Mouse (Mus musculus) kidney, postnatal 25 days (tissue): ENCODE measurements at regions not wholly inside any gene's neighbourhood (a gene's known extent, or its start where the extent isn't known, plus 50 kb on each side); places are given as distances from the start of the nearest gene placed in this dataset.

Experiments used
- DNase-seq, 2 experiments: peaks; one replicate each; pipeline ENCODE4 v3.0.0; 2021; ENCODE audit warnings: mixed read lengths in 2 of 2

DNA sequence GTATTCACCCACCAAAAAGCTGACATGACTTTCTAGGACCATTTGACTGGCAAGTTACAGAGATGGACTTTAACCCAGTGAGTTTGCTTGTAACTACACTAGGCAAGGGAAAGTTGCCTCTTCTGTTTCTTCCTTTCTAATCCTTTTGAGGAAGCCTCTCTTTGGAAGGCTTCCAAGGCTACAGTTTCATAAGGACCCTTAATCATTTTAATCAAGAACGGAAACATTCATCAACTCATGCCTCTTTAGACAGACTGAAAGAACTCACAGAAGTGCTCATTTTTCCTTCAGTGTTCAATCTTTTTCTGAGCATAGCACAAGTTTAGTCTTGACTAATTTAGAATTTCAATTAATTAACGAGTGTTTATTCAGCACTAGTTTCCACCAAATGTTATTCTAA is 84.2 kb downstream of the Ddx1 start:
- DNase-seq, result peak in 1 of 2 experiments; percentile 20

DNA sequence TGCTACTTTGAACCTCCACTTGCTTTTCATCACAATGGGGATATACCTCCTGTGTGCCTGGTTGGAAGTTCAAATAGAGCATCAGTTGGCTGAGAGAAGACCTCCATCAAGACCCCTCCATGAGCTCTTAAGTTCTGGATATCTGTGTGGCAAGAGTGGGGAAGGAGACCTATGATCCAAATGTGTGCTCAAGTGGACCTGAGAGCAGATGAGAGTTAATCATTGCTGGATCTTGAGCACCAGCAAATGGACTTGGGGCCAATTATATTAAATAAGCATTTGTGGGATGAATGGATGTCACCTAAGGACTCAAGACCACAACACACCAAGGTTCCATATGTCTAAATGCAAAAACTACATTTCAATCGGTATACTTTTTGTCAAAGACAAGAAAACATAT is 88.0 kb downstream of the Ddx1 start:
- no peak for DNase-seq

DNA sequence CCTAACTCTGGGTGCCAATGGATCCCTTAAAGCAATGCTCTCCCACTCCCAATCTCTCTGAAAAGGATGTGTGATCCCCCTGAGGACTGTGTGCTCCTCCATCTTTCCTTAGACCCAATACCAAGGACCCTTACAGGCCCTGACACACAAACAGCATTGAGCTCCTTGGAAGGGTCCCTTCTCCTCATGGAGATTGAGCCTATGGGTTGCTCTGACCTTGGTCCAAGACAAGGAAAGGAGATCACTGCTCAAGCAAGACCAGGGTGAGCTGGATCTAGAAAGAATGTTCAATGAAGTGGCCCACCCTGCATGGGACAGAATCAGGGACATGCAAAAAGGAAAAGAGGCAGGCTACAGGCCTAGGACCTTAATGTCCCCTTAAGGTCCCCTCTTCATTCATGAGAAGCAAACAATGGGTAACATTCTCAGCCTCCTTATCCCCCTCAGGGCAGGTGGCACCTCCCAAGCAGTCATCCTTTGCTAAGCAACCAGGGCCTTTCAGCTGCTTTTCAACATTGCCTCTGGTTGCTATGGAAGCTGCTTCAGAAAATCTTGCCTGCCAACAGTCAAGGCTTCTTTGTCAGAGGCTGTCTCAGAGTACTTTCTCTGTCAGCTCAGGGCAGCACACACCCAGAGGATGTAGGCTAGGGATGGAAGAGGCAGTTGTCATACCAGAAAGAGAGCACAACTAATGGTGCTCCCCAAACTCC is 89.5 kb downstream of the Ddx1 start:
- no peak for DNase-seq

DNA sequence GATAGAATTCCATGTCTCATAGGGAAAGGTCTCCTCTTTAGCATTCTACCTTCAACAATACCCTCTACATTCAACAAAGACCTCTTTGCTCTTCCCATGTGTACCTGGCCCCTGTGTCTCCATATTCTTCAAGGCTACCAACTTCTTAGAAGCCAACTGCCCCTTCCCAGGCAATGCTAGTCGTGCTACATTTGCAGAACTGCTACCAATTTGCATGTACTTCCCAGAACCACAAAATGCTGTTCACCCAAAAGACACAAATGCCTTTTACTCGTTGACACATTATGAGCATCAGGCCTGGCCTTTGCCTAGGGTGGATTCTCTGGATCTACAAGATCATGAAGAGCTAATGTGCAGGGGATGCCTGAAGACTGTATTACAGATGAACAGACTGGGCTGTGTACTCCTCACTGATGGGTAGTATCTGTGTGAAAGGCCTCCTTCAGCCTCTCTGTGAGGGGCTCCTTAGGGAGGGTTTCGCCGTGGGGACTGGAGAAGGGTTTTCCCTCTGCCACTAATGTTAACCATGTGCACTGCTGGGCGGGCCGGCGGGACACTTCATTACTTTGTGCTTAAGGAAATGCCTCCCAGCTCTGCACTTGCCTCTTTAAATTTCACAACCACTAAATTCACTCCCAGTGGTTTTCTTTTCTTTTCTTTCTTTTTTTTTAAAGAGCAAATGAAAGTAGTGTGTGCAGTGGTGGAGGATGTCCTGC is 91.2 kb downstream of the Ddx1 start:
- no peak for DNase-seq

DNA sequence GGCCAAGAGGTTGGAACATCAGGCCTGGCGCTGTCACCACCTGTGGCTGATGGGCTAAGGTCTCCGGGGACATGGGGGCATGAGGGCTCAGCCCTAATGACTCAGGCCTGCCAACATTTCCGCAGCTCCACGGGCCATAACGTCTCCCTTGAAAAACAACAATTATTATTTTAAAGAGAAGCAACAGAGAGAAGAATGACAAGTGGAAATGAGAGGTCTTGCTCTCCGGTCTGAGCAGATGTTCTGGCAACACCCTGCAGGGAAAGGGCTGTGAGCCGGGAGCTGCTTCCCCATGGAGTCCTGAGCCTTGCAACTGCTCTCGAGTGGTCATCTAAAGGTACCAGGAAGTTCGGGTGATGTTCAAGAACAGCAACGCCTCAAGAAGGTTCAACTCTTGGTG is 91.9 kb downstream of the Ddx1 start:
- peak; percentile 17 to 52 for DNase-seq

DNA sequence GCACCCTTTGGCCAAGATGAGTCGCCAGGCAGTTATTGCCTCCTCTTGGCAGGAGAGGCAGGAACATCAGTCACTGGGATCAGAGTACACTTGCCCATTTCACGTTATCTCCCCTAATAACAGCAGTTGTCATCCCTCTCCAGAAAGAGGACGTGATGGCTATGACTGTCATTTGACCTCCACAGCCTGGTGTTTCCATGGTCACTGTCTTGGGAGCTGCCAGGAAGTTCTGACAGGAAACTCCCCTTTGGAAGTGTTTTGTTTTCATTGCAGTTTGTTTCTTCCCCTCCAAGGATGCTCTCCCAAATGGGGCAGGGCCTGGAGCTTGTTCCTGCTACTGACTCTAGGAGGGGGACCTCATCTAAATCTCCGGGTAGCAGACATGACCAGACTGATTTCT is 98.3 kb downstream of the Ddx1 start:
- peak; percentile 28 to 54 for DNase-seq

DNA sequence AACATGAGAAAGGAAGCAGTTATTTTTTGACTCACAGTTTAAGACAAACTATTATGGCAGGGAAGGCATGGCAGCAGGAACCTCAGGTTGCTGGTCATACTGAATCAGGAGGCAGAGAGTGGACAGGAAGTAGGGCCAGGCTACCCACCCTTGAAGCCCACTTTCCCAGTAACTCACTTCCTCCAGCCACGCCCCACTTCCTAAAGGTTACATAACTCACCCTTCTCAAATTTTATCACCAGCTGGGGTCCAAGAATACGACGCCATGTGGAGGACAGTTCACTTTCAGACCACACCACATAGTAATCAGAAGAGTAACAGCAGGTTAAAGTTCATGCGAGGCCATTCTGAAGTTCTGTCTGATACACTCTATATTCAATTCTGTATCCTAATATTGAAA is 101.8 kb downstream of the Ddx1 start:
- DNase-seq, result no peak

DNA sequence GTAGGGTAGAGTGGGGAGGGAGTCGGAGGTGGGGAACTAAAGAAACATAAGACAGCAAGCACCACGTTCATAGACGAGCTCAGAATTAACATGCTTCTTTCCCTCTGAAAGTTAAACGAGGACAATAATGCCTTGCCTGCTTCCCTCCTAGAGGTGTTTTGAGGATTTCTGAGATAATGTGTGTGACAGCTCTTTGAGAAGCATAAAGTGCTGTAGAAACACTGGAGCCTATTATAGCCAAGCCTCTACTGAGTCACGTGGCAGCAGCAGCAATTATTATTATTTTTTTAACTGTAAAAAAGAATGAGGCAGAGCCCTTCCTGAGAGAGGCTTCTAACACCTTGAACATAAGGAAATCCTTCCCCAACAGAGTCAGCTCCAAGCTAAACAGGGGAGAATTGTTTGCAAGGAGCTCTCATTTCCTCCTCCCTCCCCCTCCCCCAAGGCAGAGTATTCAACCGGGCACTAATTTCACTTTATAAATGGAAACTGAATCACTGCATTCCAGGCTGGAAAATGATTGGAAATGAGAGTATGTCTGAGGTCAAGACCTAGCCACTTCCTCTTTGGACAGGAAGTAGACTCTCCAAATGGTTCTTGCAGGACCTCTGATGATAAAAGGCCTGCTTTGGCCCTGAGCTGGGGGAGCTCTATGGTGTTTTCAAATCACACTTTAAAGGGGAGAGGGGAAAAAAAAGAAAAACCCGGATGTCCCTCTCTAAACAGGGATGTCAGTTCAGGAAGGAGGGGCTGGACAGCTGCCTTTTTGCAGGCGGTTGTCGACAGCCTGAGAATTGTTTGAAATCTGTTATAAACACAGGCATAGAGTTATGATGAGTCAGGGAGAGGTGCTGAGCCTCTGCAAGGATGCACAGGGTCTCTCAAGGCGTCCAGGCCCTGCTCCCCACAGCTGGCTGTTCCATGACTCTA is 103.6 kb downstream of the Ddx1 start:
- peak; percentile 74 to 75 for DNase-seq

DNA sequence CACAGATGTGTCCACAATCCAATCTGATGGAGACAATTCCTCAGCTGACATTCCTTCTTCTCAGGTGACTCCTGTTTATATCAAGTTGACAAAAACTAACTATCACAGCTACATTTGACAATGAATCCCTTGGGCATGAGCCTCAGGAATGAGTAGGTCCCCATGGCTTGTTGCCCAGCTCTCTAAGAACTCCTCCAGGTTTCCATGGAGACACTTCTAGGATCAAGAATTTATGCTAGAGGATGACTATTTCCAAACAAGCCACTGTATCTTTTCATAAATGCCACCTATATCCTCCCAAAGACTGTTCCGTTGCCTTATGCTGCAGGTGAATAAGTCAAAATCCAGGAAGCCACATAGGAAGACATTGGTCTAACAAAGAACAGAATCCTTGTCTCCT is 104.3 kb downstream of the Ddx1 start:
- DNase-seq, result no peak

DNA sequence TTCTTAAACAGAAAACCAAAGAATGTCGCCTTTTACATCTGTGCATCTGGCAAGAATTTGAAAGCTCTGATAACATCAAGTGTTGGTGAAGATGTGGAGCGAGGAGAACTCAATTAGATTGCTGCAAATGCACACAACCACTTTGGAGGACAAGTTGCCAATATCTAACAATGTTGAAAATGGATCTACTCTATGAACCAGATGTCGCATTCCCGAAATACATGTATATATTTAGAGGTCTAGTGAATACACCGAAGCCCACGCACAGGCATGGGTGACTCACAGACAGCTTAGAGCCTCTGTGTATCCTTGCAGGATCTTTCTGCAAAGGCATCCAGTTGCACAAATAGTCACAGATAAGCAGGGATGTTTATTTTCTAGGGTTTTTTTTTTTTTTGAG is 108.4 kb downstream of the Ddx1 start:
- no peak for DNase-seq

DNA sequence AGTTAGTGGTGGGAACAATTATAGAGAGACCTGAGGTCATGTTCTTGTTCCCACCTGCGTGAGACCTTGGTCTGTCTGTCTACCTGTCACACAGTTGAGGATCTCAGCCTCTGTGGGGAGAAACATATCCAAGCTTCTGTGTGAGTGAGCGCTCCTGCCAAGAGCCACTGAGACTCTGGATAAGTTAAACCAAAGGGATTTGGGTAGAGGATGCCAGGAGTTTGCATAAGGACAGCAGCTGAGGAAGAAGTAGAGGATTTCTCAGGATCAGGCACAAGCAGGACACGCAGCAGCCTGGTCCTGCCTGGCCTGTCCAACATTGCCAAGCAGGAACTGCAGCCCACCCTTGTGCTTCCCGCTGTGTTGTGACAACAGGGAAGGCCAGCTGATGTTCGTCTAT is 109.8 kb downstream of the Ddx1 start:
- DNase-seq, result no peak

DNA sequence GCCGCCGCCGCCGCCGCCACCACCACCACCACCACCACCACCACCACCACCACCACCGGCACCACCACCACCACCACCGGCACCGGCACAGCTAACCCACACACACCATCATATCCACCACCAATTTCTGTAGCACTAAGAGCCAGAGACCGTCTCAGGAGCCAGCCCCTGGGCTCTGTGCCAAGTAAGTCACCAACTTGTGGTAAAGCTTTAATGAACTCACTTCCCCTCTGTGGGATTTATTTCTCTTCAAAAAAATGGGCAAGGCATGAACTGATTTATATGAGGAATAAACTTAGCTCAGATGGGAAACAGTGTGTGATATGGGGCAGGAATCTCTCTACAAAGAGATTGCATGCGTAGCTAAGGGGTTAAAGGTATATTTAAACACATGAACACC is 114.8 kb downstream of the Ddx1 start:
- DNase-seq, result peak in 1 of 2 experiments; percentile 27

DNA sequence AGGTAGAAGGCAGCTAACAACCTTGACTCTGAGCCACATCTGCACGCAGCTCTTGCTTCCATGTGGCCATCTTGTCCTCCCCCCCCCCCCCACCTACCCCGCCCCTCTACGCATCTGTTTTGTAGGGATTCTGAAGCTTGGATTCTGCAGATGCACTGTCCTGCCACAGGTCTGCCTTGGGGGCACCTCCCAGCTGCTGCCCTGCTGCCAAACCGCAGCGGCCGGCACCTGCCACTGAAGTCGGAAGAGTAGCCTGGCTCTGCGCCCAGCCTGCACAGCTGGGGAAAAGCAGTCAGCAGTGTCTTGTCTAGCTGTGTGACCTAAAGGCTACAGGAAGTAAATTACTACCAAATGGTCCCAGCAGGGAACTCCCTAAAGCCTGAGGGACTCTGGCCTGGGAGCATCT is 119.3 kb downstream of the Ddx1 start:
- peak; percentile 83 to 87 for DNase-seq

DNA sequence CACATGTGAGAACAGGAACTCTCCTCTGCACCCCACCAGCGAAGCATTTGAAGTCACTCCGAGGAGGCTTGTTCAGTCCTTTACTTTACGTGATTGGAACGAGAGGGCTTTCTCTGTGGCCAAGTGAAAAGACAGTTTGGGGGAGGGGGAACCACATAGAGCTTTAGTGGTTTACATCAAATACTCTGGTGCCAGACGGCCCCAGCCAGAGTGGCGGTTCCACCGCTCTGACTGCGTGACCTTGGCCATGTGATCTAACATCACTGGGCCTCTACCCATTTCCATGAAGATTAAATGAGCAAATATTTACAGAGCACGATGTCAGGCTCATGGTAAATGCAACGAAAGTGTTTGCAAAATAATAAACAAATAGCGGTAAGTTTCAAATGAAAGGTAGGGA is 121.6 kb downstream of the Ddx1 start:
- DNase-seq, result no peak

DNA sequence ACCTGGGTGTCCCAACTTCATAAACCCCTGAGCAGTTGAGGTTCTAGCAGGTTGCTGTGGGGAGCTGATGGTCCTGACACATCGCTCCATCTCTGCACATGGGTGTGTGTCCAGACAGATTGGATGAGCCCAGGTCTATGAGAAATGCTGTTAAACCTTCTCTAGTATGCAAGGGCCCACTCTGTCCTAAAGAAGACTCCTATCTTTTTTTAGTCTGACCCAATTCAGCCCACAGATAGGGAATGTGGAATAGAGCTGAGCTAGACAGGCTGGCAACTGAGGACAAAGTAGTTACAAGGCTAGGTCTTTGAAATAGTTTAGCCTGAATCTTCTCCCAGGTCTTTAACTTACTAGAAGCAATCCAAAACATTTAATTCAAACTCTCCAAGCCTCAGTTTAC is 124.0 kb downstream of the Ddx1 start:
- no peak for DNase-seq

DNA sequence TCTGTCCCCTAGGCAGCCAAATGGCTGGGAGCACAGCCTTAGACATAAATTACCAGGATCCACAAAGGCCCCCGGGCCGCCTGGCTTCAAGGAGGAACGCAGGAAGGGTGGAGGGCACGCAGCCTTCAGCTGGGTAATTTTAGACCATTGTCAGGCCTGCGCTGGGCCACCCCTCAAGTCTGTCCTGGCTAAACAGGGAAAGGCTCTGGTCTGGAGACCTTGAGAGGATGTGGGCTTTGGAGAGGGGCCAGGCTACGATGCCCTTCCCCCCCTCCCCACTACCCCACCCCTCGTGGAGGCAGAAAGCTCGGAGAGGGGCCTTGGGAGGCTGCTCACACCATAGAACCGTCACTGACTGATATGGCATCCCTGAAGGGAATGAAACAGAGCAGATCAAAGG is 126.7 kb downstream of the Ddx1 start:
- peak; percentile 43 to 75 for DNase-seq

DNA sequence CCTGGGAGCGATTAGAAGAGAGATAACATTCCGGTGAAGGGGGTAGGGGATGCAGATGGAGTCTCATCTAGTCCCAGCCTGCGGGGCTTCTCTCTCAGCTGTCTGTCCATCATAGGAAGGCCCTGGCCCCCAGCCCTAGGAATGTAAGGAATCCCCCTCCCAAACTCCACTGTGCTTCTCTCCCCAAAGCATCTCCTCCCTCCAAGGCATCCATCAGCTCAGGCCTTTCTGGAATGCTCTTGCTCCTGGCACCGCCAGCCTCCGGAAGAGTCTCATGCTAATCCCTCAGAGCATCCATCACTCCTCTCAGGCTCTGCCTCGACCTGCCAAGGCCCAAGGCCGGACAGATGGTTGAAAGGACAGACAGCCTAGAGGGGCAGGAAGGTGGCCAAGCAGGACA is 128.4 kb downstream of the Ddx1 start:
- DNase-seq, result peak in 1 of 2 experiments; percentile 41

DNA sequence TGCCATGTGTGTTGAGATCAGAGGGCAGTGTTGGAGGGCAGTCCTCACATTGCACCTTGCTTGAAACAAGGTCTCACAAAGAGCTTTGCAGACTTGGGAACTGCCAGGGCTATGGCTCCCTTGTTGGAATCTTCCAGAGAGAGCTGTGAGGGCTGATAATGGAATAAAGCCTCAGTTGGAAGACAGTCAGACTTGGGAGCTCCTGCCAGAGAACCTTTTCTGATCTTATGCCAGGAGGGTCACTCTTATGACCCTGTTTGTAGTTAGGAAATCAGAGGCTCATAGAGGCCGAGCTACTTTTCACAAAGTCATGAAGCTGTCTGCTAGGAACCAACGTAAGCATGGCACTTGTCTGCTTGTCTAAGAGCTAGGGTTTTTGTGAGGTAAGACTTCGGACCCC is 129.4 kb downstream of the Ddx1 start:
- peak in 1 of 2 experiments; percentile 58 for DNase-seq

DNA sequence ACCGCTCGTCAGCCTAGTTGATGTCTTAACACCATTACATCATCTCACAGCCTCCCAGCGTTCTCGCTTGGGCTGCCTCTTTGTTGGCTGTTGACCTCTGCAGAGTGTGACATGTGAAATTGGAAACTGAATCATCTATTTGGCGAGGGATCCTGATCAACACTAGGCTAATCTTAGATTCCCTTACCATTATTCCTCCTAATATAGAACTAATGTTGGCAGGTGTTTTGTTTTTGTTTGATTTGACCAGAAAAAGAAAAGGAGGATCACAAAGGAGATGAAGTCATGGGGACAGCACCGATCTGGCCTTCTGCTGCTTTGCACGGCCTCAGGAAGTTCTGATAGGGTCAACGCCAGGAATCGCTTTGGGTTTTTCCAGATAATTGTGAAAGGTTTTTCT is 131.0 kb downstream of the Ddx1 start:
- peak in 1 of 2 experiments; percentile 18 for DNase-seq

DNA sequence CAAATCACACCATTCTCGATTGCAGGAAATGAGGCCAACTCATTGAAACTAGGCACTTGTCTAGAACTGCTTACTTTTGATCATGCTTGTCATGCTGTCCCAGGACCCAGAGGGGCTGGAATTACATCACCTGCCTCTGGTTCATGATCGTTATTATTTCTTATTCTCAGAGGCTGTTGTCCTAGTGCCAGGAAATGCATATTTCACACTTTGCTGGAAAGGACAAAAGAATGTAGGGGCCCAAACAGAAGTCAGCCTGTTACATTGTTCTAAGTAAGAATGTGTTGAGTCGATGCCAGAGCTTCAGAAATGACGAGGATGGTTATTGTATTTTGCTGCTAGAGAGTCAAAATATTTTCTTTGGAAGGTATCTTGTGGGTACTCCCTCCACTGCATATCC is 134.7 kb downstream of the Ddx1 start:
- no peak for DNase-seq

DNA sequence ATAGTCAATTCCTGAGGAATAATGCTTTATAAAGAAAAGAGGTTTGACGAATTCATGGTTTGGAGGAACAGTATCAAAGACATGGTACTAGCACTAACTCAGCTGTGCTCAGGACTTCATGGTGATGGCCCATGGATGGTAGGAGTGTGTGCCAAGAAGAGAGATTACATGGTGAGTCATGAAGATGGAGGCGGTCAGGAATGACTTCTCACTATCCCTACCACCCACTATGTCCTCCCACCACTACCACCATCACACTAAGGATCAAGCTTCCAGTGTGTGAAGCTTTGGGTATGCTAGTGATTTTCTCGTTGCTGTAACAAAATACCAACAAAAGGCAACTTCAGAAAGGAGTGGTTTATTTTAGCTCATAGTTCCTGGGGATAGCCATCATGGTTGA is 142.1 kb downstream of the Ddx1 start:
- no peak for DNase-seq

DNA sequence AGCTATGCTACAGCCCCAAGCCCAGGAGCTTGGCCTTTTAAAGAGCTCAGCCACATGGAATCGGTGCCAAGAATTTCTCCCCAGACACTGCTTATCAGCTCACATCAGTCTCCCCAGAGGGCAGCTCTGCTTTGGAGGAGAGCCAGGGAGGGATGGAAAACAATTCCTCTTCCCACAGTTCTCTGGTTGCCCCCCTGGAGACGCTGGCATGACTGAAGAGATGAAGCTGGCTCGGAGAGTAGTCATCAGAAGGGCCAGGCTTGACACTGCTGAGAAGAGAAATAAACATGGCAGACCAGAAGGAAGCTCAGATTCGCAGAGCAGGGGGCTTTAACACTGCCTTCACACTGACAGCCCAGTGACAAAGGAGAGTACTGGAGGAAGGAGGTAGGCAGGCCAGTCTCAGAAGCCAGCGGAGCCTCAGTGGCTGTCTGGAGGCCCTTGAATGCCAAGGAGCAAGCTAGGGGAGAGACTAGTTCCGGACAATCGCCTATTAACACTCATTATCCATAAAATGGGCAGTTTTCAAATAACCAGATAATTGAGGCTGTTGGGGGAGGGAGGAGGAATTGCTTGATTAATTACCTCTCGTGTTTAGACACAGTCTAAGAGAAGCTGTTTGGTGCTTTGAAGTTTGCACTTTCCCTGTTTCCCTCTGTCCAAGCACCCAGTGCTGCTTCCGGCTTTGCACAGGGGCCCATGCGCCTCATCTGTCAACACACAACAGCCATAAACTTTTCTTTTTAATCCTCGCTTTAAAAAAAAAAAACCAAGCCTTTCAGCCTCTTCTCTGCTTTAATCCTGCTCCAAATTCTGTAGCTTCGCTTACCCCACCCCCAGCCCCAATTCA is 148.3 kb downstream of the Ddx1 start:
- peak in 1 of 2 experiments; percentile 17 for DNase-seq
